Mouse (Mus musculus) intestine, embryonic 14.5 days (tissue): Measurements from ENCODE around the gene Gm20815. TPM values are rescaled to one million over a fixed set of nuclear protein-coding genes. Genes with fewer than 3 reads are reported as not detected.
"Not testable (repeated sequence)": the region's sequence is repeated elsewhere in the genome, so short reads cannot be mapped to it uniquely, and the experiment has no call there.

ENCODE experiments used
- ATAC-seq: fragments of 200-750 bp; cut with Nextera tagmentation; replicated peaks from 2 replicates; pipeline ENCODE4 v1.8.0; 2017; ENCODE audit warnings: low read depth, moderate number of reproducible peaks, moderate TSS enrichment, moderate library complexity; ENCODE audit not compliant: low FRiP score, low TSS enrichment
- DNase-seq: peaks from one replicate; pipeline ENCODE4 v3.0.0-alpha.2; 2018; ENCODE audit warnings: low spot score
- H3K27ac ChIP-seq: fragments of 300-500 bp; sonication (generic); 2 replicates; pipeline ENCODE4 v1.5.1; 2014; ENCODE audit warnings: low read depth, mild to moderate bottlenecking, control low read depth
- H3K27me3 ChIP-seq: fragments of 300-500 bp; sonication (generic); replicated peaks from 2 replicates; pipeline ENCODE4 v1.6.1; 2014; ENCODE audit warnings: low read length, control low read depth; ENCODE audit not compliant: control insufficient read depth, insufficient read depth
- H3K36me3 ChIP-seq: fragments of 300-500 bp; sonication (generic); 2 replicates; pipeline ENCODE4 v1.6.1; 2014; ENCODE audit warnings: low read length, control low read depth; ENCODE audit not compliant: control insufficient read depth, insufficient read depth
- H3K4me1 ChIP-seq: fragments of 300-500 bp; sonication (generic); replicated peaks from 2 replicates; pipeline ENCODE4 v1.6.1; 2014; ENCODE audit warnings: low read length, control low read depth, mixed read lengths; ENCODE audit not compliant: control insufficient read depth, insufficient read depth
- H3K4me2 ChIP-seq: fragments of 300-500 bp; sonication (generic); 2 replicates; pipeline ENCODE4 v1.6.1; 2014; ENCODE audit warnings: low read length
- H3K4me3 ChIP-seq: fragments of 300-500 bp; sonication (generic); 2 replicates; pipeline ENCODE4 v1.5.1; 2014; ENCODE audit warnings: low read depth, low read length, control low read depth, mixed read lengths
- H3K9ac ChIP-seq: fragments of 300-500 bp; sonication (generic); 2 replicates; pipeline ENCODE4 v1.6.1; 2014; ENCODE audit warnings: mild to moderate bottlenecking, low read length
- H3K9me3 ChIP-seq: fragments of 300-500 bp; sonication (generic); 2 replicates; pipeline ENCODE4 v1.6.1; 2016; ENCODE audit warnings: low read length, control low read depth; ENCODE audit not compliant: control insufficient read depth
- WGBS: fragments of 180-500 bp; shearing (Covaris S2); extraction: QIAGEN DNeasy Blood & Tissue Kit; methylation state at CpG from one replicate; pipeline ENCODE4 v1.1.7; 2014; 5-methylcytosine and 5-hydroxymethylcytosine counted together
- polyA plus RNA-seq: library from polyadenylated mRNA; unstranded; fragments of >200 nt; fragmentation: Nextera tagmentation; extraction: Ambion mirVana; gene quantifications from 2 replicates; pipeline ENCODE4 v1.2.1, GENCODE M21; 2014

Gm20815 gene
- not detected in 2 replicates for polyA plus RNA-seq

DNA sequence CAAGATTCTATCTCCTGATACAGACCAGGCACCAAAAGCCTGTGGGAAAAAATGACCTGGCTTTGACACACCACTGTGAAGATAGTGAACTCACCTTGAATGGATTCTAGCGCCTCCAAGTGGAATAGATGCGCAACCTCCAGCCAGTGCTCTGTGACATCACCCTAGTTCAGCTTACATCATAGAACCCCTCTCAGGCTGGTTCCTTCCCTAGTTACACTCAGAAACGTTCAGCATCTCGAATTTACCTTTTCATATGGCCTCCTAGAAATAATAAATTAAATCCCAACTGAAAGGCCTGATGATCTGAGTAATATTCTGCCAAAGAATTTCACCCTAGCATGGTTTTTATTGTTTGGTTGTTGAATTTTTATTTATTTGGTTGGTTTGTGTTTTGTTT, at the start of gene Gm20815:
Gene Gm20815 (minus strand): TSS at position 101 of the 400 bp plus-strand sequence.
- DNase-seq, H3K36me3 ChIP-seq, H3K4me1 ChIP-seq, H3K27ac ChIP-seq, H3K9me3 ChIP-seq, H3K9ac ChIP-seq, H3K27me3 ChIP-seq, H3K4me3 ChIP-seq, ATAC-seq, H3K4me2 ChIP-seq: not testable (repeated sequence)
- WGBS: no CpG with 5 or more reads among the region's 4 CpGs
